Mouse (Mus musculus) ZHBTc4 (cell line): Measurements from ENCODE around the gene Chfr.

Experiments used
- DNase-seq: peaks from one replicate; pipeline ENCODE4 v3.0.0-alpha.2; 2011; ENCODE audit warnings: low read depth, low spot score

The Chfr gene

GRCm38 (mm10) chr5:110107581-110108304 lies 27.9 kb upstream of the Chfr start, which contains the start of gene Gtpbp6:
Gtpbp6 (minus strand) TSS chr5:110108197.
- peak; percentile 99 for DNase-seq

GRCm38 (mm10) chr5:110108305-110108628 lies 27.4 kb upstream of the Chfr start:
- no peak for DNase-seq

- DNase-seq, result peak; percentile 94
Measured at GRCm38 (mm10) chr5:110109991-110110441, 25.6 kb upstream of the Chfr start, which contains the start of gene Zfp605. Zfp605 (plus strand) TSS chr5:110110092.

GRCm38 (mm10) chr5:110122380-110122779 lies 13.3 kb upstream of the Chfr start:
- DNase-seq, result peak; percentile 67

GRCm38 (mm10) chr5:110136087-110136464 lies 434 bp downstream of the Chfr start:
- DNase-seq, result no peak

GRCm38 (mm10) chr5:110137816-110138215 lies 2.2 kb downstream of the Chfr start:
- no peak for DNase-seq

- no peak for DNase-seq
Measured at GRCm38 (mm10) chr5:110139325-110139724, 3.7 kb downstream of the Chfr start.

GRCm38 (mm10) chr5:110140424-110140823 lies 4.8 kb downstream of the Chfr start:
- no peak for DNase-seq

GRCm38 (mm10) chr5:110142309-110142708 lies 6.7 kb downstream of the Chfr start:
- no peak for DNase-seq

GRCm38 (mm10) chr5:110143007-110143406 lies 7.4 kb downstream of the Chfr start:
- DNase-seq, result peak; percentile 36

GRCm38 (mm10) chr5:110169374-110169773 lies 33.7 kb downstream of the Chfr start:
- no peak for DNase-seq

- peak; percentile 97 for DNase-seq
Measured at GRCm38 (mm10) chr5:110176362-110177020, 40.8 kb downstream of the Chfr start, which contains the start of gene Golga3. Golga3 (plus strand) TSS chr5:110176701.

- DNase-seq, result no peak
Measured at GRCm38 (mm10) chr5:110177021-110177420, 41.4 kb downstream of the Chfr start.

GRCm38 (mm10) chr5:110178628-110179027 lies 43.0 kb downstream of the Chfr start:
- no peak for DNase-seq

GRCm38 (mm10) chr5:110181716-110182115 lies 46.1 kb downstream of the Chfr start:
- DNase-seq, result no peak

GRCm38 (mm10) chr5:110203164-110203895 lies 67.7 kb downstream of the Chfr start:
- DNase-seq, result peak; percentile 13

- DNase-seq, result peak; percentile 27
Measured at GRCm38 (mm10) chr5:110204777-110205176, 69.1 kb downstream of the Chfr start.

GRCm38 (mm10) chr5:110211312-110211711 lies 75.7 kb downstream of the Chfr start:
- DNase-seq, result no peak

- DNase-seq, result no peak
Measured at GRCm38 (mm10) chr5:110216780-110217179, 81.1 kb downstream of the Chfr start.

GRCm38 (mm10) chr5:110220331-110220730 lies 84.7 kb downstream of the Chfr start:
- peak; percentile 64 for DNase-seq
